Mouse (Mus musculus): ENCODE data around the gene Camsap3.
A peak's percentile ranks its signal among the peaks of the same experiment; 100 is the strongest.
"Not testable (repeated sequence)": the region's sequence is repeated elsewhere in the genome, so short reads cannot be mapped to it uniquely, and the experiment has no call there.

The Camsap3 gene

DNA sequence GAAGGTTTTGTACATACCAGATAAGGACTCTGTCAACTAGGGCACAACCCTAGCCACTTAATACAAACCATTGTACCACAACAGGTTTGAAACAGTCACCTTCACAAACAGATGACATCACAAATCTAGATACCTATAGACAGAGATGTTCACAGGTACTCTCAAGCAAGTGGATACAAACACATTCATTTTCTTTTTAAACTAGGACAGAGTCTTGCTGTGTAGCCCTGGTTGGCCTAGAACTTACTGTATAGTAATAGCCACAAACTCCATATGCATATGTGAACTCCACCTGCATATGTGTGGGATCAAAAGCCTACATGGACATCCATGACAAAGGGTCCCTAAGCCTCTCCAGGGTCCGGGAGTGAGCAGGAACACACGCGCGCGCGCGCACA, at the start of gene Camsap3:
Camsap3 (plus strand) TSS at position 301 of the 398 bp plus-strand sequence.
- no peak for DNase-seq

- no peak for DNase-seq
Observed at GRCm38 (mm10) chr8:3537666-3538065, 49.4 kb upstream of the Camsap3 start.

GRCm38 (mm10) chr8:3539146-3539545, 47.9 kb upstream of the Camsap3 start:
- DNase-seq: no peak

- no peak for DNase-seq
Observed at GRCm38 (mm10) chr8:3540076-3540475, 47.0 kb upstream of the Camsap3 start.

DNA sequence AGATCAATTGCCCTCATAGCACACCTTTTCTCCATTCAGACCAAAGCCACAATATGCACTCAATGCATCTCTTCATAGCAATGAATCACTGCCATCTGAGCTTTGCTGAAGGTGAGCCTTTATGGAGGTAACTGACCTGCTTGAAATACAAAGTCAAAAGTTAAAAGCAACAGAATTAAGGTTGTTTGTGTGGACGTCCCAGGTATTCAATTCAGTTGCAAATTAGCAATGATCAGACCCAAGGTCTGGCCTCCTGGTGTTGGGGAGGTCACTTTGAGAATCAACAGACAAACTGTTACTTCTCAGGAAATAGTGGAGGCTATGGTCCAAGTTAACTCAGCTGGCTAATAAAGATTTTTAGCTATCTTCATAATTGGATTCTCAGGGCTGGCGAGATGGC, 40.6 kb upstream of the Camsap3 start:
- DNase-seq: no peak

- DNase-seq: no peak
Observed at GRCm38 (mm10) chr8:3552240-3552639, 34.9 kb upstream of the Camsap3 start.

DNA sequence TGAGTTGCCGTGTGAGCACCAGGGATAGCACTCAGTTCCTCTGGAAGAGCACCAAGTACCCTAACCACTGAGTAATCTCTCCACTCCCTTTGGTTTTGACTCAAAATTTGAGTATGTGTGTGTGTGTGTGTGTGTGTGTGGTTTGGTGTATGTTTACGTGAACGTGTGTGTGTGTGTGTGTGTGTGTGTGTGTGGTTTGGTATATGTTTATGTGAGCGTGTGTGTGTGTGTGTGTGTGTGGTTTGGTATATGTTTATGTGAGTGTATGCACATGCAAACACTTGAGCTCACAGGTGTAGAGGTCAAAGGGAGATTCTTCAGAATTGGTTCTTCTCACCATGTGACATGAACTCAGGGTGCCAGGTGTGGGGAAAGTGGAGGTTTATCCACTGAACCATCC, 31.0 kb upstream of the Camsap3 start:
- DNase-seq: no peak

- no peak for DNase-seq
Observed at GRCm38 (mm10) chr8:3567641-3568371, 19.3 kb upstream of the Camsap3 start, which contains the start of gene C330021F23Rik. Gene C330021F23Rik, plus strand, starts transcription at chr8:3567990.

GRCm38 (mm10) chr8:3568378-3568777, 18.7 kb upstream of the Camsap3 start:
- DNase-seq: no peak

DNA sequence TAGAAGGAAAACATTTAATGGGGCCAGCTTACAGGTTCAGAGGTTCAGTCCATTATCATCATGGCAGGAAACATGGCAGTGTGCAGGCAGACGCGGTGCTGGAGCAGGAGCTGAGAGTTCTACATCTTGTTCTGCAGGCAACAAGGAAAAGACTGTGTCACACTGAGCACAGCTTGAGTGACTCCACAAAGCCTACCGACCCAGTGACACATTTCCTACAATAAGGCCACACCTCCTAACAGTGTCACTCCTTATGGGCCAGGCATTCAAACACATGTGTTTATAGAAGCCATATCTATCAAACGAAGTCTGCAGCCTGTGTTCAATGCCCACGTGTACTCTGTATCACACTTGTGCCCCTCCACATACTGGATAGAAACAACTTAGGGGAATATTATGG, 17.3 kb upstream of the Camsap3 start:
- no peak for DNase-seq

DNA sequence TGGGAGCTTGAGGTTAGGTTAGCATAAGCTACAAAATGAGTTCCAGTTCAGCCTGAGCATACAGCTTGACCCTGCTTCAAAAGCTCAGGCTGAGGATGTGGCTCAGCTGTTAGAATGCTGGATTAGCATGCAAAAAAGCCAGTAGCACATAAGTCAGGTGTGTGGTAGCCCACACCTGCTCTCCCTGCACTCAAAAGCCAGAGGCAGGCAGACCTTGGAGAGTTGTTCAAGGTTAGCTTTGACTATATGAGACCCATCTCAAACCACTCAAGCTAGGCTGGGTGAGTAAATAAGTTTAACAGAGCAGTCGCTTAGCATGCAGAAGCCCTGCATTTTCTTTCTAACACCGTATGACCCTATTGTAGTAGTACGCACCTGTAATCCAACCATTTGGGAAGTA, 12.5 kb upstream of the Camsap3 start:
- DNase-seq: no peak

- no peak for DNase-seq
Observed at GRCm38 (mm10) chr8:3576211-3576960, 10.7 kb upstream of the Camsap3 start.

DNA sequence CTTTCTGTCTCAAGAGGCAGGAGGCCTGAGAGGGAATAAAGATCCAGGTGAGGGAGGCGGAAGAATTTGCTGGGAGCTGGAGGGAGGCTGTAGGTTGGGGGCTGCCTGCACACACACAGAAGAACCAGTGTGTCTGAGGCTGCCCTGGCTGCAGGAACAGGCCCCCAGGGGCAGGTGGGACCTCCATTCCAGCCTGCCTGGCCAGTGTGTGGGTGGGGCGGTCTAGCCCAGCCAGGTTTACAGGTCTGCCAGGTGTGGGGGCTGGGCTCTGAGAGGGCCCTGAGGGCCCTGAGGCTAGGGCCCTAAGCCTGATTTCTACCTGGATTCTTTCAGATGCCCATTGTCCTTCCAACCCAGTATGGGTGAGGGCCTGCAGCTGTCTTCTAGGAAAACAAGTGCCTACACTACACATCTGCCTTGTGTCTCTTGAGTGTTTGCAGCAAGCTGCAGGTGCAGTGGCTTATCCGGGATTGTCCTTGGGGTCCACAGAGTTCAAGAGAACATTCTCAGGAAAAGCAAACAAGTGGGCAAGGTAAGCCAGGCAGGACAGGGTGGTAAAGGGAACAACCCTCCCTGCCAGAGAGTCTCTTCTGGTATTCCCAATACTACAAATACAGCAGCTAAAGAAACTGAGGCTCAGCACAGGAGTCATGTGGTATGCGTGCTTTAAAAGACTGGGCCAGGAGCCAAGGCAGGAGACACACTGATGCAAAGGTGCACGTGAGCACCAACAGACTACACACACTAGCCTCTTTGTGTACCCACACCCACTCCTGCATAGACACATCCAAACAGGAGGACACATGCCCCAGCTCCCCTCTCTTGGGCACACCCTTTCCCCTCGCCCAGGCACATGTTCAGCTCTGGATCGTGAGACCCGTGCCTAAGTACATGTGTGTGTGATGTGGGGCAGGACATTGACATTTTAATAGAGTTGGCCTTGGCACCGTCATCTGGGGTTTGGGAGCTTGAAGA, 7.4 kb upstream of the Camsap3 start:
- no peak for DNase-seq

- DNase-seq: not testable (repeated sequence)
Observed at GRCm38 (mm10) chr8:3581961-3582360, 5.1 kb upstream of the Camsap3 start.

GRCm38 (mm10) chr8:3586452-3586851, 641 bp upstream of the Camsap3 start:
- no peak for DNase-seq

DNA sequence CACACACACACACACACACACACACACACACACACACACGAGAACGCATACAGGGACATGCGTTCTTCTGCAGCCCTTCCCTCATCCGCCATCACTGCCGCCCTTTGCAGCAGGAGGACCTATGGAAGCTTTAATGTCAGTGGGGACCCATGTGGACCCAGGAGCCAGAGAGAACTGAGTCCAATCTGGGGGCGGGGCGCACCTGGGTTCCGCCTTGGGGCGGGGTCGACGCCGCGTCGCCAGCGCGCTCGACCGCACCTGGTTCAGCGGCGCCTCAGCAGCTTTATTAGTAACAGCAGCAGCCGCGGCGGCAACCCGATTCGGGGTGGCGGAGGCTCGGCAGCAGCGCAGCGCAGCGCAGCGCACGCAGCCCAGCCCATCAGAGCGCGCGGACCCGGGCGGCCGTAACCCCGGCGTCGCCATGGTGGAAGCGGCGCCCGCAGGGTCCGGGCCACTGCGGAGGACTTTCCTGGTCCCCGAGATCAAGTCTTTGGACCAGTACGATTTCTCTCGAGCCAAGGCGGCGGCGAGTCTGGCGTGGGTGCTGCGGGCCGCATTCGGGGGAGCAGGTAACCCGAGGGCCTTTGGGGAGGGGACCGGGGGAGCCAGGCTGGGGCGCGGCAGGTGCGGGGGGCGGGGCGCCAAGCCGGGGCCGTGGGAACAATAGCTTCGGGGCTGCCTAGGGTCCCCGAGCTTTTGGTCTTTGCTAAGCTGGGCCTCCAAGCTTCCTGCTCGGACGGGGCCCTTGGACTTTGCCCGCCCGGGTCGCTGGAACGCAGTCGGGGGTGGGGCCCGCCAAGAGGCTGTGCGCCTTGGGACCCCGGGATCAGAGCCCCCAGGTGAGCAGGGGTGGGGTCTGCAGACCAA, 531 bp downstream of the Camsap3 start:
- peak in 1 of 2 experiments; percentile 29 for DNase-seq

GRCm38 (mm10) chr8:3588258-3588633, 1.2 kb downstream of the Camsap3 start:
- DNase-seq: no peak

- no peak for DNase-seq
Observed at GRCm38 (mm10) chr8:3593470-3593869, 6.4 kb downstream of the Camsap3 start.

- DNase-seq: no peak
Observed at GRCm38 (mm10) chr8:3594466-3594865, 7.4 kb downstream of the Camsap3 start.

GRCm38 (mm10) chr8:3598054-3598453, 11.0 kb downstream of the Camsap3 start:
- no peak for DNase-seq

GRCm38 (mm10) chr8:3599219-3599618, 12.1 kb downstream of the Camsap3 start:
- no peak for DNase-seq

DNA sequence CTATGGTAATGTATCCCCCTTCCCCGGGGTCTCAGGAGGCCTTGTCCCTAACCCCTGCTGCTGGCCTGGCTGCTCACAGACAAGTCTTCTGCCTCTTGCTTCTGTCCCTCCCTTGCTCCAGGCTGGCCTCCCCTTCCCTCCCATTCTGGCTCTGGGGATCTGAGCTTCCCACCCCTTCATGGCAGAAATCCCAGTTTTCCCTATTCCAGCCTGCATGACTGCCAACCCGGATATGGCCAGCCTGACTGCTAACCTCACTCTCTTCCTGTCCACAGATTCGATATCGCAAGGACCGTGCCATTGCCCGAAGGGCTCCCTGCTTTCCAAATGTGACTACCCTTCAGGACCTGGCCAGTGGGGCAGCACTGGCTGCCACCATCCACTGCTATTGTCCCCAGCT, 13.3 kb downstream of the Camsap3 start:
- DNase-seq: no peak
